Mouse (Mus musculus) embryo, embryonic 11.5 days (tissue): ENCODE results near the gene Arvcf.

Experiments
- DNase-seq: peaks from one replicate; pipeline ENCODE4 v3.0.0-alpha.2; 2012; ENCODE audit warnings: low read depth, low spot score

The Arvcf gene

GRCm38 (mm10) chr16:18407912-18408311, 59.9 kb downstream of the Arvcf start:
- no peak for DNase-seq

- no peak for DNase-seq
These were observed 61.8 kb downstream of the Arvcf start for GRCm38 (mm10) chr16:18409776-18410175.

GRCm38 (mm10) chr16:18410418-18410817, 62.4 kb downstream of the Arvcf start:
- DNase-seq, result no peak

- no peak for DNase-seq
These were observed 63.2 kb downstream of the Arvcf start for GRCm38 (mm10) chr16:18411026-18411649.

- DNase-seq, result no peak
These were observed 64.0 kb downstream of the Arvcf start for GRCm38 (mm10) chr16:18411802-18412476.

- no peak for DNase-seq
These were observed 65.2 kb downstream of the Arvcf start for GRCm38 (mm10) chr16:18413032-18413816.

GRCm38 (mm10) chr16:18416094-18416761, 68.2 kb downstream of the Arvcf start:
- DNase-seq, result no peak

- no peak for DNase-seq
These were observed 68.9 kb downstream of the Arvcf start for GRCm38 (mm10) chr16:18416837-18417236.

- no peak for DNase-seq
These were observed 69.5 kb downstream of the Arvcf start for GRCm38 (mm10) chr16:18417491-18417890.

GRCm38 (mm10) chr16:18418756-18419602, 71.0 kb downstream of the Arvcf start:
- DNase-seq, result no peak

- DNase-seq, result no peak
These were observed 71.6 kb downstream of the Arvcf start for GRCm38 (mm10) chr16:18419603-18420026.

GRCm38 (mm10) chr16:18420571-18420970, 72.6 kb downstream of the Arvcf start:
- DNase-seq, result no peak

GRCm38 (mm10) chr16:18423203-18423914, 75.4 kb downstream of the Arvcf start:
- no peak for DNase-seq

- no peak for DNase-seq
These were observed 75.9 kb downstream of the Arvcf start for GRCm38 (mm10) chr16:18423915-18424265.

GRCm38 (mm10) chr16:18424364-18425045, 76.5 kb downstream of the Arvcf start:
- DNase-seq, result no peak

GRCm38 (mm10) chr16:18425475-18426214, 77.7 kb downstream of the Arvcf start:
- DNase-seq, result no peak

GRCm38 (mm10) chr16:18426215-18426791, 78.3 kb downstream of the Arvcf start, which contains the start of gene Txnrd2:
Gene Txnrd2, plus strand, starts transcription at chr16:18426384.
- peak; percentile 34 for DNase-seq

GRCm38 (mm10) chr16:18426802-18427280, 78.9 kb downstream of the Arvcf start, which contains the start of gene Comt:
Gene Comt, minus strand, starts transcription at chr16:18426852.
- DNase-seq, result no peak
